9 mouse cellular contexts compared by ENCODE assay signal in the genomic region with DNA sequence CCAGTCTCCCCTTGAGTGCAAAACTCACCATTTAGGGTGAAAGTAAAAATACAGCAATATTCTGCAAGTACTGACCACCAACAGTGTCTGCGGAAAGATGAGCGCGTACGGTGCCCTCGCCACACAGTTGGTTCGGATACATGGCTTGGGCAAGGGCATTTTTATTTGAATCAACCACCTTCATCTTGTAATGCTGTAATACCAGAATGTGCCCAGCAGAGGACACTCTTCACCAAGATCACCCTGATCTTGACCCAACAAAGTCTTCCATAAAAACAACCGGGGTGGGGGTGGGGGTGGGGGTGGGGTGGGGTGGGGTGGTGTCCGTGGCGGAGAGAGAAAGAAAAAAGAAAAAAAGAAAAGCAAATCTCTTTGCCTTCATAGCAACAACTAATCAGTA.
DNase-seq lines count a peak whose midpoint lies in the region; ATAC-seq lines count a peak whose summit lies in the region.
"Had no signal": no experiment of that assay in that cellular context is flagged by ENCODE, and none has a peak within 500 bp of the region (broad histone marks: within the 10 kb centered on the region; RNA-seq: fewer than 3 reads in every experiment).

No protein-coding gene starts in this region.

- no peaks in the 10 kb centered on the region for H3K9me3 ChIP-seq in heart, embryonic 12.5 days (replicated peaks)
- H3K9me3 ChIP-seq in midbrain, embryonic 11.5 days (ENCODE audit: control insufficient read depth, low read length): no peaks in the 10 kb centered on the region
- H3K9me3 ChIP-seq: megakaryocyte, embryonic 14.5 days had no signal

- 59% methylated on average over 9 of the region's 9 CpGs for WGBS in heart, embryonic 12.5 days
- 53% methylated on average over 9 of the region's 9 CpGs for WGBS in midbrain, embryonic 11.5 days

- no peak overlapping the region for H3K4me3 ChIP-seq in heart, embryonic 12.5 days
- H3K4me3 ChIP-seq in midbrain, embryonic 11.5 days (ENCODE audit: low read depth, low read length): no peak overlapping the region
- H3K4me3 ChIP-seq: megakaryocyte, embryonic 14.5 days had no signal

- H3K27ac ChIP-seq in heart, embryonic 12.5 days (ENCODE audit: poor library complexity, severe bottlenecking): no peak overlapping the region
- H3K27ac ChIP-seq in midbrain, embryonic 11.5 days (ENCODE audit: low read depth, low read length): no peak overlapping the region

- peak; percentile 32 for DNase-seq in heart, adult 8-10 months (ENCODE audit: low spot score)
- DNase-seq in thymus, postnatal 4 days: peak; percentile 6
- DNase-seq in thymus, postnatal 0 days (ENCODE audit: low spot score): no peak
- peak; percentile 35 for DNase-seq in cerebellum, adult 8-10 months
- peak; percentile 44 for DNase-seq in kidney, postnatal 14 days
- DNase-seq in urinary bladder, postnatal 36 days (ENCODE audit: low spot score in 2 of 2): peak; percentile 13 to 18
- no peak for DNase-seq in midbrain, embryonic 11.5 days (ENCODE audit: low spot score, missing footprints)

- no peaks in the 10 kb centered on the region for H3K4me1 ChIP-seq in heart, embryonic 12.5 days (replicated peaks)
- H3K4me1 ChIP-seq in midbrain, embryonic 11.5 days (ENCODE audit: control insufficient read depth, insufficient read depth, low read length): no peaks in the 10 kb centered on the region

- H3K36me3 ChIP-seq in heart, embryonic 12.5 days: no peaks in the 10 kb centered on the region
- H3K36me3 ChIP-seq in midbrain, embryonic 11.5 days (ENCODE audit: control insufficient read depth, insufficient read depth, low read length): no peaks in the 10 kb centered on the region

- H3K9ac ChIP-seq in heart, embryonic 12.5 days: no peak overlapping the region
- H3K9ac ChIP-seq in midbrain, embryonic 11.5 days (ENCODE audit: low read length): no peak overlapping the region

- no peak for ATAC-seq in heart, embryonic 12.5 days (ENCODE audit: insufficient number of reproducible peaks, low FRiP score)
- ATAC-seq in midbrain, embryonic 11.5 days (ENCODE audit: low FRiP score): no peak

- no peaks in the 10 kb centered on the region for H3K27me3 ChIP-seq in heart, embryonic 12.5 days (replicated peaks)
- no peaks in the 10 kb centered on the region for H3K27me3 ChIP-seq in midbrain, embryonic 11.5 days (ENCODE audit: control insufficient read depth, insufficient read depth, low read length)
- H3K27me3 ChIP-seq: megakaryocyte, embryonic 14.5 days had no signal

- H3K4me2 ChIP-seq in heart, embryonic 12.5 days: no peak overlapping the region
- H3K4me2 ChIP-seq in midbrain, embryonic 11.5 days: no peak overlapping the region

Comparison
In these comparisons a context has a peak if more than half of its experiments do, and no peak if none do; other contexts are left out.
1. DNase-seq: peak in heart, adult 8-10 months (single experiment), thymus, postnatal 4 days (single experiment), cerebellum, adult 8-10 months (single experiment), kidney, postnatal 14 days (single experiment) and urinary bladder, postnatal 36 days (2 of 2); none in thymus, postnatal 0 days (single experiment) and midbrain, embryonic 11.5 days (single experiment).